Mouse (Mus musculus) liver, embryonic 11.5 days (tissue): ENCODE results near the gene St3gal6. TPM values are rescaled to one million over a fixed set of nuclear protein-coding genes. Genes with fewer than 3 reads are reported as not detected.

ENCODE experiments used
- ATAC-seq: fragments of 200-750 bp; cut with Nextera tagmentation; replicated peaks from 2 replicates; pipeline ENCODE4 v1.8.0; 2017; ENCODE audit warnings: moderate number of reproducible peaks, mild to moderate bottlenecking, moderate TSS enrichment, moderate library complexity; ENCODE audit not compliant: low FRiP score
- DNase-seq: peaks from one replicate; pipeline ENCODE4 v3.0.0-alpha.2; 2017; ENCODE audit warnings: low spot score
- H3K27ac ChIP-seq: fragments of 300-500 bp; sonication (generic); 2 replicates; pipeline ENCODE4 v1.5.1; 2014; ENCODE audit warnings: mild to moderate bottlenecking, low read depth, low read length, control low read depth
- H3K27me3 ChIP-seq: fragments of 300-500 bp; sonication (generic); replicated peaks from 2 replicates; pipeline ENCODE4 v1.6.1; 2014; ENCODE audit warnings: low read length, mixed read lengths; ENCODE audit not compliant: control insufficient read depth, insufficient read depth
- H3K36me3 ChIP-seq: fragments of 300-500 bp; sonication (generic); 2 replicates; pipeline ENCODE4 v1.6.1; 2014; ENCODE audit warnings: mild to moderate bottlenecking, low read length, moderate library complexity, mixed read lengths; ENCODE audit not compliant: control insufficient read depth, insufficient read depth
- H3K4me1 ChIP-seq: fragments of 300-500 bp; sonication (generic); replicated peaks from 2 replicates; pipeline ENCODE4 v1.6.1; 2014; ENCODE audit warnings: low read length, mixed read lengths; ENCODE audit not compliant: control insufficient read depth, insufficient read depth
- H3K4me2 ChIP-seq: fragments of 300-500 bp; sonication (generic); 2 replicates; pipeline ENCODE4 v1.6.1; 2014; ENCODE audit warnings: mild to moderate bottlenecking, control low read depth, moderate library complexity
- H3K4me3 ChIP-seq: fragments of 300-500 bp; sonication (generic); 2 replicates; pipeline ENCODE4 v1.5.1; 2014; ENCODE audit warnings: low read depth, low read length, control low read depth
- H3K9ac ChIP-seq: fragments of 300-500 bp; sonication (generic); 2 replicates; pipeline ENCODE4 v1.6.1; 2014; ENCODE audit warnings: low read depth, low read length, control low read depth
- H3K9me3 ChIP-seq: fragments of 300-500 bp; sonication (generic); 2 replicates; pipeline ENCODE4 v1.6.1; 2016; ENCODE audit warnings: low read length, inconsistent platforms, mixed read lengths; ENCODE audit not compliant: control insufficient read depth
- WGBS: fragments of 180-500 bp; shearing (Covaris S2); extraction: QIAGEN DNeasy Blood & Tissue Kit; methylation state at CpG from one replicate; pipeline ENCODE4 v1.1.7; 2014; 5-methylcytosine and 5-hydroxymethylcytosine counted together
- polyA plus RNA-seq: library from polyadenylated mRNA; unstranded; fragments of >200 nt; fragmentation: Nextera tagmentation; extraction: Ambion mirVana; gene quantifications from 2 replicates; pipeline ENCODE4 v1.2.1, GENCODE M21; 2014

St3gal6 gene
- polyA plus RNA-seq, 1 experiment from 2014 or later, result 66.0 TPM

- Histone ChIP-seq H3K27me3 (no peaks in the 10 kb centered on the region), H3K36me3 (no peaks in the 10 kb centered on the region), H3K4me3 (no peak overlapping the region), H3K9ac (0 out of 2 replicates have a peak overlapping the region, but pooled peaks have one; percentile 17), H3K4me1 (peaks cover 19% of the 10 kb centered on the region), H3K9me3 (no peaks in the 10 kb centered on the region), H3K27ac (peak overlapping the region; percentile 86), H3K4me2 (peak overlapping the region; percentile 48)
- ATAC-seq (peak; percentile 84), DNase-seq (no peak)
These were observed 1.8 kb upstream of the St3gal6 start for GRCm38 (mm10) chr16:58525832-58526231.

GRCm38 (mm10) chr16:58523044-58523859 lies 791 bp downstream of the St3gal6 start:
- H3K9ac ChIP-seq, result peak overlapping the region; percentile 81
- no peaks in the 10 kb centered on the region for H3K36me3 ChIP-seq
- H3K4me1 ChIP-seq, result peaks cover 30% of the 10 kb centered on the region
- peak; percentile 63 for ATAC-seq
- peak overlapping the region; percentile 68 for H3K27ac ChIP-seq
- peak overlapping the region; percentile 91 for H3K4me2 ChIP-seq
- H3K27me3 ChIP-seq, result no peaks in the 10 kb centered on the region
- under 1% methylated on average over 58 of the region's 58 CpGs for WGBS
- peak overlapping the region; percentile 75 for H3K4me3 ChIP-seq
- no peaks in the 10 kb centered on the region for H3K9me3 ChIP-seq
- DNase-seq, result peak; percentile 77

DNA sequence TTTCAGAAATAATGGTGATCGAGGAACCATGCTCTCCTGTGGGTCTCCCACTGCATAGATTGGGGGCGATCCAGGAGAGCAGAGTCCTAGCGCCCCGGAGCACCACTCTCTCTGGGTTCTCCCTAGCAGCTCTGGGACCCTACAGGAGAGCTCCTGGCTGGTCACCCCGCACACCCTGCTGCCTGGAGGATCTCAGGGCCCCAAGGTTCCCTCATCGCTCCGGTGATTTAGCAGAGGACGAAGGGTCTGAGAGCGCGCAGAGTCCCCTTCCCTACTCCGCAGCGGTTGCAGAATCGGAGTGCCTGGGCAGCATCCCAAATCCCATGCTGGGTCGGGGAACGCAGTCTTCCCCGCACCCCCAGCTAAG lies 1.4 kb downstream of the St3gal6 start:
- Histone ChIP-seq H3K4me2 (peak overlapping the region; percentile 91), H3K4me3 (peak overlapping the region; percentile 75), H3K27ac (peak overlapping the region; percentile 68), H3K36me3 (no peaks in the 10 kb centered on the region), H3K27me3 (no peaks in the 10 kb centered on the region), H3K9ac (peak overlapping the region; percentile 81), H3K9me3 (no peaks in the 10 kb centered on the region), H3K4me1 (peaks cover 31% of the 10 kb centered on the region)
- DNase-seq, result peak; percentile 72
- WGBS, result 0% methylated on average over 16 of the region's 16 CpGs
- ATAC-seq, result peak; percentile 42

GRCm38 (mm10) chr16:58521900-58522299 lies 2.1 kb downstream of the St3gal6 start:
- DNase-seq, result no peak
- Histone ChIP-seq H3K36me3 (no peaks in the 10 kb centered on the region), H3K27ac (peak overlapping the region; percentile 68), H3K4me3 (peak overlapping the region; percentile 75), H3K27me3 (no peaks in the 10 kb centered on the region), H3K4me2 (peak overlapping the region; percentile 91), H3K9ac (peak overlapping the region; percentile 81), H3K4me1 (peaks cover 29% of the 10 kb centered on the region), H3K9me3 (no peaks in the 10 kb centered on the region)
- 23% methylated on average over 7 of the region's 7 CpGs for WGBS
- ATAC-seq, result no peak

- Histone ChIP-seq H3K4me3 (peak overlapping the region; percentile 75), H3K4me2 (peak overlapping the region; percentile 91), H3K36me3 (no peaks in the 10 kb centered on the region), H3K9me3 (no peaks in the 10 kb centered on the region), H3K9ac (peak overlapping the region; percentile 54), H3K4me1 (peaks cover 24% of the 10 kb centered on the region), H3K27ac (peak overlapping the region; percentile 85), H3K27me3 (no peaks in the 10 kb centered on the region)
- no peak for ATAC-seq
- 47% methylated on average over 4 of the region's 4 CpGs for WGBS
- no peak for DNase-seq
These were observed 2.9 kb downstream of the St3gal6 start for GRCm38 (mm10) chr16:58521182-58521581.

- ATAC-seq, result peak; percentile 54
- peak overlapping the region; percentile 54 for H3K9ac ChIP-seq
These were observed 3.6 kb downstream of the St3gal6 start for GRCm38 (mm10) chr16:58520457-58520856.

DNA sequence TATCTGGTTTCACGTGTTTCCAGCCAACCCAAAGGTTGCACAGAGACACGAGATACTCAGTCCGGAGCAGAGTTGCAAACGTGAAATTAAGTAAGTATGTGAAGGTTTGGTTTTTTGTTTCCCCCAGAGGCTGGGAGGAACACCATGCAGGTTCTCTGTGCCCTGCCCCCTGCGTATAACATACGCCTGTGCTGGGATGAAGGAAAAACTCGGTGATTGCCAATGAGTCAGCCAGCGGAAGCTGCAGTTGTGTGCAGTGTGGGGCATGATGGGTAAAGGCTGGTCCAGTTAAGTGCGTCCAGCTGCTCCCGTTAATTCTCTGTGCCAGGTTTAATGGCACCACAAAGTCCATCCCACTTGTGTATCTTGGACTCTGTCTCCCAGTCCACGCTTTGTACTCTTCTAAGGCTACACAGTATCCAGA lies 4.4 kb downstream of the St3gal6 start:
- ATAC-seq (peak; percentile 44), DNase-seq (no peak)
- H3K27ac ChIP-seq, result peak overlapping the region; percentile 84
- 48% methylated on average over 11 of the region's 11 CpGs for WGBS
- H3K36me3 ChIP-seq, result no peaks in the 10 kb centered on the region
- H3K9ac ChIP-seq, result peak overlapping the region; percentile 68
- peak overlapping the region; percentile 75 for H3K4me3 ChIP-seq
- no peaks in the 10 kb centered on the region for H3K27me3 ChIP-seq
- H3K4me2 ChIP-seq, result peak overlapping the region; percentile 91
- H3K9me3 ChIP-seq, result no peaks in the 10 kb centered on the region
- H3K4me1 ChIP-seq, result peaks cover 24% of the 10 kb centered on the region

More at GRCm38 (mm10) chr16:58520457-58520856, 3.6 kb downstream of the St3gal6 start:
- H3K36me3 ChIP-seq, result no peaks in the 10 kb centered on the region
- H3K27ac ChIP-seq, result peak overlapping the region; percentile 85
- peak overlapping the region; percentile 91 for H3K4me2 ChIP-seq
- peak overlapping the region; percentile 75 for H3K4me3 ChIP-seq
- H3K9me3 ChIP-seq, result no peaks in the 10 kb centered on the region
- WGBS, result 55% methylated on average over 6 of the region's 6 CpGs
- DNase-seq, result no peak
- H3K4me1 ChIP-seq, result peaks cover 22% of the 10 kb centered on the region
- H3K27me3 ChIP-seq, result no peaks in the 10 kb centered on the region

GRCm38 (mm10) chr16:58516960-58517798 lies 6.9 kb downstream of the St3gal6 start:
- Histone ChIP-seq H3K9ac (no peak overlapping the region), H3K36me3 (no peaks in the 10 kb centered on the region; the same call in 1 of the 2 replicates), H3K4me3 (no peak overlapping the region), H3K4me2 (no peak overlapping the region; the same call in 1 of the 2 replicates), H3K4me1 (peaks cover 34% of the 10 kb centered on the region), H3K27me3 (no peaks in the 10 kb centered on the region), H3K9me3 (no peaks in the 10 kb centered on the region), H3K27ac (no peak overlapping the region)
- ATAC-seq, result no peak
- no peak for DNase-seq
- WGBS, result 88% methylated on average over 7 of the region's 7 CpGs
